Comparison of ENCODE assay signal across 8 mouse cellular contexts in genomic region chr12:102283483-102284266, GRCm38 (mm10). TPM values are rescaled to one million over a fixed set of nuclear protein-coding genes. Genes with fewer than 3 reads are reported as not detected.
DNase-seq lines count a peak whose midpoint lies in the region; ATAC-seq lines count a peak whose summit lies in the region.

No protein-coding gene starts in this region.

- H3K27ac ChIP-seq in embryonic facial prominence, embryonic 14.5 days (replicated peaks; ENCODE audit: low read depth, low read length) = peak overlapping the region; percentile 63
- no peak overlapping the region for H3K27ac ChIP-seq in midbrain, embryonic 12.5 days (replicated peaks)

- no peaks in the 10 kb centered on the region for H3K36me3 ChIP-seq in embryonic facial prominence, embryonic 14.5 days (ENCODE audit: control insufficient read depth, insufficient read depth, low read length)
- no peaks in the 10 kb centered on the region for H3K36me3 ChIP-seq in midbrain, embryonic 12.5 days

- intact Hi-C loops in heart, postnatal 10 days (cut with DNase I) = loop anchor here (2.0 kb wide), 1 partner anchor 19 kb away; no protein-coding TSS in a partner anchor

- ATAC-seq in embryonic facial prominence, embryonic 14.5 days (ENCODE audit: low read depth) = peak; percentile 54; the same call in 1 of the 2 replicates
- ATAC-seq in midbrain, embryonic 12.5 days (ENCODE audit: low FRiP score, low read depth) = peak; percentile 71

- H3K4me2 ChIP-seq in embryonic facial prominence, embryonic 14.5 days (ENCODE audit: low read depth, low read length) = peak overlapping the region; percentile 97
- peak overlapping the region; percentile 74 for H3K4me2 ChIP-seq in midbrain, embryonic 12.5 days (replicated peaks)

- H3K4me1 ChIP-seq in embryonic facial prominence, embryonic 14.5 days (ENCODE audit: control insufficient read depth, insufficient read depth, low read length) = peaks cover 25% of the 10 kb centered on the region
- peaks cover 17% of the 10 kb centered on the region for H3K4me1 ChIP-seq in midbrain, embryonic 12.5 days

- peaks cover 2% of the 10 kb centered on the region; the same call in 1 of the 2 replicates for H3K9me3 ChIP-seq in embryonic facial prominence, embryonic 14.5 days (ENCODE audit: control insufficient read depth, low read length)
- no peaks in the 10 kb centered on the region for H3K9me3 ChIP-seq in midbrain, embryonic 12.5 days

- H3K4me3 ChIP-seq in embryonic facial prominence, embryonic 14.5 days (ENCODE audit: low read depth, low read length) = peak overlapping the region; percentile 60
- H3K4me3 ChIP-seq in midbrain, embryonic 12.5 days = peak overlapping the region; percentile 51

- H3K9ac ChIP-seq in embryonic facial prominence, embryonic 14.5 days (ENCODE audit: low read depth, low read length) = peak overlapping the region; percentile 81
- peak overlapping the region; percentile 50 for H3K9ac ChIP-seq in midbrain, embryonic 12.5 days (replicated peaks)

- peak; percentile 65 for DNase-seq in retina, postnatal 1 day
- no peak for DNase-seq in retina, embryonic 14.5 days (ENCODE audit: low spot score)
- peak; percentile 82 for DNase-seq in embryonic facial prominence, embryonic 14.5 days (ENCODE audit: low spot score)
- peak; percentile 83 to 84 for DNase-seq in heart, postnatal 10 days
- DNase-seq in kidney, postnatal 36 days = peak; percentile 87 to 90
- no peak for DNase-seq in spleen, postnatal 4 days (ENCODE audit: low spot score in 2 of 2)
- DNase-seq in MN1 (ENCODE audit: low spot score) = no peak

- no peaks in the 10 kb centered on the region for H3K27me3 ChIP-seq in embryonic facial prominence, embryonic 14.5 days (replicated peaks; ENCODE audit: control insufficient read depth, insufficient read depth, low read length)
- H3K27me3 ChIP-seq in midbrain, embryonic 12.5 days = peaks cover 40% of the 10 kb centered on the region

- WGBS in embryonic facial prominence, embryonic 14.5 days = 7% methylated on average over 16 of the region's 24 CpGs
- WGBS in midbrain, embryonic 12.5 days = 11% methylated on average over 19 of the region's 24 CpGs

RNA-seq across cellular contexts. Expression of gene Rin3, which starts 0.8 kb away (rescaled TPM):
- 11.0 and 12.5 TPM in 2 replicates for polyA plus RNA-seq in embryonic facial prominence, embryonic 14.5 days (2014; fragmentation: Nextera tagmentation; extraction: Ambion mirVana)
- 10 to 100 TPM; 21.2 to 27.4 TPM for total RNA-seq in heart, postnatal 10 days (2021)
- polyA plus RNA-seq in midbrain, embryonic 12.5 days (2016; fragmentation: Nextera tagmentation; extraction: Ambion mirVana) = 4.2 and 5.1 TPM in 2 replicates

Comparison
In these comparisons a context has a peak if more than half of its experiments do, and no peak if none do; other contexts are left out.
1. DNase-seq: peak in retina, postnatal 1 day (single experiment), embryonic facial prominence, embryonic 14.5 days (single experiment), heart, postnatal 10 days (2 of 2) and kidney, postnatal 36 days (2 of 2); none in retina, embryonic 14.5 days (single experiment), spleen, postnatal 4 days (0 of 2) and MN1 (single experiment).